Mouse (Mus musculus) embryonic facial prominence, embryonic 11.5 days (tissue): ENCODE data around the gene Elfn2. TPM values are rescaled to one million over a fixed set of nuclear protein-coding genes. Genes with fewer than 3 reads are reported as not detected.

Experiments
- ATAC-seq: fragments of 200-750 bp; cut with Nextera tagmentation; replicated peaks from 2 replicates; pipeline ENCODE4 v1.8.0; 2017; ENCODE audit warnings: low read depth; ENCODE audit not compliant: insufficient number of reproducible peaks, low FRiP score, low TSS enrichment
- DNase-seq: peaks from one replicate; pipeline ENCODE4 v3.0.0-alpha.2; 2015; ENCODE audit warnings: low spot score
- H3K27ac ChIP-seq: fragments of 300-500 bp; sonication (generic); replicated peaks from 2 replicates; pipeline ENCODE4 v1.5.1; 2014; ENCODE audit warnings: mild to moderate bottlenecking, low read depth, low read length, control low read depth
- H3K27me3 ChIP-seq: fragments of 300-500 bp; sonication (generic); 2 replicates; pipeline ENCODE4 v1.6.1; 2014; ENCODE audit warnings: mild to moderate bottlenecking, low read length, moderate library complexity, mixed read lengths; ENCODE audit not compliant: control insufficient read depth, insufficient read depth
- H3K36me3 ChIP-seq: fragments of 300-500 bp; sonication (generic); replicated peaks from 2 replicates; pipeline ENCODE4 v1.6.1; 2014; ENCODE audit warnings: low read depth, mild to moderate bottlenecking, low read length, moderate library complexity, mixed read lengths; ENCODE audit not compliant: control insufficient read depth, insufficient read depth
- H3K4me1 ChIP-seq: fragments of 300-500 bp; sonication (generic); 2 replicates; pipeline ENCODE4 v1.6.1; 2014; ENCODE audit warnings: low read length, mixed read lengths; ENCODE audit not compliant: control insufficient read depth, insufficient read depth
- H3K4me2 ChIP-seq: fragments of 300-500 bp; sonication (generic); 2 replicates; pipeline ENCODE4 v1.6.1; 2014; ENCODE audit warnings: low read depth, mild to moderate bottlenecking, control low read depth, low read length, moderate library complexity
- H3K4me3 ChIP-seq: fragments of 300-500 bp; sonication (generic); 2 replicates; pipeline ENCODE4 v1.5.1; 2014; ENCODE audit warnings: low read depth, low read length, control low read depth
- H3K9ac ChIP-seq: fragments of 300-500 bp; sonication (generic); replicated peaks from 2 replicates; pipeline ENCODE4 v1.6.1; 2014; ENCODE audit warnings: mild to moderate bottlenecking, control low read depth, low read length
- H3K9me3 ChIP-seq: fragments of 300-500 bp; sonication (generic); replicated peaks from 2 replicates; pipeline ENCODE4 v1.6.1; 2016; ENCODE audit warnings: mild to moderate bottlenecking, low read length, inconsistent platforms, mixed read lengths; ENCODE audit not compliant: control insufficient read depth
- WGBS: fragments of 180-500 bp; shearing (Covaris S2); extraction: QIAGEN DNeasy Blood & Tissue Kit; methylation state at CpG from one replicate; pipeline ENCODE4 v1.1.7; 2014; 5-methylcytosine and 5-hydroxymethylcytosine counted together
- polyA plus RNA-seq: library from polyadenylated mRNA; unstranded; fragments of >200 nt; fragmentation: Nextera tagmentation; extraction: Ambion mirVana; gene quantifications from 2 replicates; pipeline ENCODE4 v1.2.1, GENCODE M21; 2014

Gene Elfn2
- polyA plus RNA-seq, 1 experiment from 2014 or later = not detected

- DNase-seq = no peak
- H3K4me3 ChIP-seq = no peak overlapping the region
- H3K4me2 ChIP-seq = no peak overlapping the region
- H3K9ac ChIP-seq = no peak overlapping the region
- ATAC-seq = no peak
- WGBS = 56% methylated on average over 5 of the region's 5 CpGs
- H3K4me1 ChIP-seq = no peaks in the 10 kb centered on the region
- H3K27me3 ChIP-seq = peaks cover 15% of the 10 kb centered on the region
- no peaks in the 10 kb centered on the region for H3K9me3 ChIP-seq
- no peak overlapping the region for H3K27ac ChIP-seq
- no peaks in the 10 kb centered on the region for H3K36me3 ChIP-seq
Observed at GRCm38 (mm10) chr15:78677708-78678107, 40.9 kb downstream of the Elfn2 start.

- H3K27ac ChIP-seq = no peak overlapping the region
- H3K9ac ChIP-seq = no peak overlapping the region
- peaks cover 19% of the 10 kb centered on the region for H3K27me3 ChIP-seq
- DNase-seq = no peak
- H3K4me2 ChIP-seq = no peak overlapping the region
- 77% methylated on average over 9 of the region's 9 CpGs for WGBS
- no peaks in the 10 kb centered on the region for H3K9me3 ChIP-seq
- no peak overlapping the region for H3K4me3 ChIP-seq
- ATAC-seq = no peak
- H3K36me3 ChIP-seq = no peaks in the 10 kb centered on the region
- H3K4me1 ChIP-seq = no peaks in the 10 kb centered on the region
Observed at GRCm38 (mm10) chr15:78677015-78677414, 41.6 kb downstream of the Elfn2 start.

- H3K9me3 ChIP-seq = no peaks in the 10 kb centered on the region
- H3K27me3 ChIP-seq = peaks cover 31% of the 10 kb centered on the region
- no peaks in the 10 kb centered on the region for H3K4me1 ChIP-seq
- no peak overlapping the region for H3K27ac ChIP-seq
- no peak overlapping the region for H3K4me2 ChIP-seq
- ATAC-seq (no peak), DNase-seq (no peak)
- H3K9ac ChIP-seq = no peak overlapping the region
- WGBS = 64% methylated on average over 6 of the region's 6 CpGs
- no peak overlapping the region for H3K4me3 ChIP-seq
- H3K36me3 ChIP-seq = no peaks in the 10 kb centered on the region
Observed at GRCm38 (mm10) chr15:78674912-78675412, 43.6 kb downstream of the Elfn2 start.

- Histone ChIP-seq H3K9ac (no peak overlapping the region), H3K27me3 (peaks cover 31% of the 10 kb centered on the region), H3K9me3 (no peaks in the 10 kb centered on the region), H3K36me3 (no peaks in the 10 kb centered on the region), H3K27ac (no peak overlapping the region), H3K4me2 (no peak overlapping the region), H3K4me1 (no peaks in the 10 kb centered on the region), H3K4me3 (no peak overlapping the region)
- ATAC-seq = no peak
- 71% methylated on average over 19 of the region's 19 CpGs for WGBS
- DNase-seq = no peak
Observed at GRCm38 (mm10) chr15:78673436-78673835, 45.1 kb downstream of the Elfn2 start.

- Histone ChIP-seq H3K9ac (no peak overlapping the region), H3K4me2 (no peak overlapping the region), H3K27me3 (peaks cover 31% of the 10 kb centered on the region), H3K9me3 (no peaks in the 10 kb centered on the region), H3K36me3 (no peaks in the 10 kb centered on the region), H3K4me1 (no peaks in the 10 kb centered on the region), H3K4me3 (no peak overlapping the region), H3K27ac (no peak overlapping the region)
- ATAC-seq = no peak
- DNase-seq = no peak
- 39% methylated on average over 5 of the region's 5 CpGs for WGBS
Observed at GRCm38 (mm10) chr15:78670341-78670740, 48.2 kb downstream of the Elfn2 start.

- Histone ChIP-seq H3K4me2 (no peak overlapping the region), H3K27me3 (peaks cover 31% of the 10 kb centered on the region), H3K9me3 (no peaks in the 10 kb centered on the region), H3K36me3 (no peaks in the 10 kb centered on the region), H3K27ac (no peak overlapping the region), H3K9ac (no peak overlapping the region), H3K4me3 (no peak overlapping the region), H3K4me1 (no peaks in the 10 kb centered on the region)
- DNase-seq = no peak
- 67% methylated on average over 10 of the region's 10 CpGs for WGBS
- no peak for ATAC-seq
Observed at GRCm38 (mm10) chr15:78669221-78669871, 49.2 kb downstream of the Elfn2 start.

- Histone ChIP-seq H3K4me3 (no peak overlapping the region), H3K4me2 (no peak overlapping the region), H3K27ac (no peak overlapping the region), H3K36me3 (no peaks in the 10 kb centered on the region), H3K9ac (no peak overlapping the region), H3K9me3 (no peaks in the 10 kb centered on the region), H3K27me3 (no peaks in the 10 kb centered on the region), H3K4me1 (no peaks in the 10 kb centered on the region)
- ATAC-seq = no peak
- DNase-seq = no peak
- 64% methylated on average over 5 of the region's 5 CpGs for WGBS
Observed at GRCm38 (mm10) chr15:78664268-78664667, 54.3 kb downstream of the Elfn2 start.

- Histone ChIP-seq H3K36me3 (no peaks in the 10 kb centered on the region), H3K9me3 (no peaks in the 10 kb centered on the region), H3K27ac (no peak overlapping the region), H3K4me3 (no peak overlapping the region), H3K4me1 (no peaks in the 10 kb centered on the region), H3K4me2 (no peak overlapping the region), H3K27me3 (no peaks in the 10 kb centered on the region), H3K9ac (no peak overlapping the region)
- no peak for DNase-seq
- 42% methylated on average over 4 of the region's 4 CpGs for WGBS
- ATAC-seq = no peak
Observed at GRCm38 (mm10) chr15:78651169-78651568, 67.4 kb downstream of the Elfn2 start.
